Comparison of ENCODE assay signal across 11 mouse cellular contexts in genomic region chr5:46445844-46446243, GRCm38 (mm10).
A peak's percentile ranks its signal among the peaks of the same experiment; 100 is the strongest.
DNase-seq lines count a peak whose midpoint lies in the region; ATAC-seq and TF ChIP-seq lines count a peak whose summit lies in the region.
"Had no signal": no experiment of that assay in that cellular context is flagged by ENCODE, and none has a peak within 500 bp of the region (broad histone marks: within the 10 kb centered on the region; RNA-seq: fewer than 3 reads in every experiment).

No protein-coding gene starts in this region.

- 0 out of 2 replicates have a peak overlapping the region, but pooled peaks have one; percentile 33 for H3K9ac ChIP-seq in heart, embryonic 13.5 days
- H3K9ac ChIP-seq in heart, adult 2 months (ENCODE audit: low read depth, low read length) = no peak overlapping the region
- H3K9ac ChIP-seq: embryonic facial prominence, embryonic 15.5 days had no signal

- no peak for DNase-seq in heart, adult 2 months
- DNase-seq in retina, postnatal 1 day = peak; percentile 21
- no peak for DNase-seq in retina, embryonic 14.5 days (ENCODE audit: low spot score)
- peak; percentile 2 for DNase-seq in lung, postnatal 36 days
- no peak for DNase-seq in thymus, postnatal 14 days
- no peak for DNase-seq in ovary, postnatal 36 days (ENCODE audit: low spot score)
- DNase-seq: liver had no signal

- intact Hi-C loops in heart, adult 2 months (cut with DNase I) = loop anchor here (10.0 kb wide), 1 partner anchor 1689 kb away; no protein-coding TSS in a partner anchor

- no peak overlapping the region for H3K4me3 ChIP-seq in heart, embryonic 13.5 days
- H3K4me3 ChIP-seq in heart, adult 2 months = no peak overlapping the region
- H3K4me3 ChIP-seq: embryonic facial prominence, embryonic 15.5 days; neural tube, embryonic 13.5 days had no signal

- 19% methylated on average over 3 of the region's 3 CpGs for WGBS in heart, embryonic 13.5 days
- 34% methylated on average over 3 of the region's 3 CpGs for WGBS in heart, adult 2 months

- TF ChIP-seq CTCF in heart, adult 2 months (IDR thresholded peaks at IDR 0.05) = no peak

- TF ChIP-seq EP300 in heart, adult 2 months (IDR thresholded peaks at IDR 0.05; ENCODE audit: insufficient read depth, low read depth, low read length) = no peak

- peak overlapping the region; percentile 22 for H3K4me2 ChIP-seq in heart, embryonic 13.5 days
- H3K4me2 ChIP-seq: embryonic facial prominence, embryonic 15.5 days had no signal

- H3K27ac ChIP-seq in heart, embryonic 13.5 days (replicated peaks) = no peak overlapping the region
- H3K27ac ChIP-seq in heart, adult 2 months = no peak overlapping the region
- H3K27ac ChIP-seq: embryonic facial prominence, embryonic 15.5 days; neural tube, embryonic 13.5 days had no signal

- no peaks in the 10 kb centered on the region for H3K36me3 ChIP-seq in heart, embryonic 13.5 days
- no peaks in the 10 kb centered on the region for H3K36me3 ChIP-seq in heart, adult 2 months (ENCODE audit: control insufficient read depth, insufficient read depth, low read length)
- H3K36me3 ChIP-seq: embryonic facial prominence, embryonic 15.5 days; neural tube, embryonic 13.5 days had no signal

- no peak for TF ChIP-seq POLR2A in heart, adult 2 months (IDR thresholded peaks at IDR 0.05; ENCODE audit: insufficient read depth, low read depth, low read length)

- H3K79me2 ChIP-seq in heart, adult 2 months (replicated peaks; ENCODE audit: control insufficient read depth, insufficient read depth, low read length) = no peaks in the 10 kb centered on the region

- no peak for ATAC-seq in heart, embryonic 13.5 days (ENCODE audit: extremely low read depth, insufficient number of reproducible peaks, low FRiP score, low TSS enrichment)
- ATAC-seq in erythroid progenitor cell, adult 5-6 weeks (replicated peaks; ENCODE audit: low FRiP score, poor library complexity, severe bottlenecking) = no peak

- H3K4me1 ChIP-seq in heart, embryonic 13.5 days = peaks cover 12% of the 10 kb centered on the region
- no peaks in the 10 kb centered on the region for H3K4me1 ChIP-seq in heart, adult 2 months (ENCODE audit: control insufficient read depth, insufficient read depth, low read length)

- no peaks in the 10 kb centered on the region for H3K27me3 ChIP-seq in heart, embryonic 13.5 days (replicated peaks)
- H3K27me3 ChIP-seq in heart, adult 2 months (ENCODE audit: control insufficient read depth, insufficient read depth, low read length) = no peaks in the 10 kb centered on the region
- H3K27me3 ChIP-seq: embryonic facial prominence, embryonic 15.5 days; neural tube, embryonic 13.5 days had no signal

- H3K9me3 ChIP-seq in heart, embryonic 13.5 days = no peaks in the 10 kb centered on the region
- H3K9me3 ChIP-seq: embryonic facial prominence, embryonic 15.5 days; neural tube, embryonic 13.5 days had no signal

Comparison
In these comparisons a context has a peak if more than half of its experiments do, and no peak if none do; other contexts are left out.
1. DNase-seq: peak in retina, postnatal 1 day (single experiment) and lung, postnatal 36 days (single experiment); none in heart, adult 2 months (0 of 2), retina, embryonic 14.5 days (single experiment), thymus, postnatal 14 days (single experiment) and ovary, postnatal 36 days (single experiment).